Mouse (Mus musculus): ENCODE results near the gene Kifc3.

Gene Kifc3

DNA sequence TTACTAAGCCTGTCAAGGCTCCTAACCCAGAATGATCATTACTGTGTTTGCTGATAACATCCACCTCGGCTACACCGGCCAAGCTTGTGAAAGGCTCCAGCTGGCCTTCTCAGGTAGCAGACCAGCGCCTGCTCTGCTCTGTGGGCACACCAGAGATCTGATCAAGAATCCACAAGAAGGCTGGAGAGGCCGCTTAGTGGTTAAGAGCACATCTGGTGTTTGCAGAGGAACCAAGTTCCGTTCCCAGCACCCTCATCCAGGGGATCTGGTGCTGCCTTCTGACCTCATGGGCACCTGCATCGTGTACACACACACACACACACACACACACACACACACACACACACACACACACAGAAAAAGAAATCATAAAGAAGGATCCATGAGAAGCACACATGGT is 46.5 kb downstream of the Kifc3 start:
- DNase-seq (ENCODE audit: low spot score) = no peak

DNA sequence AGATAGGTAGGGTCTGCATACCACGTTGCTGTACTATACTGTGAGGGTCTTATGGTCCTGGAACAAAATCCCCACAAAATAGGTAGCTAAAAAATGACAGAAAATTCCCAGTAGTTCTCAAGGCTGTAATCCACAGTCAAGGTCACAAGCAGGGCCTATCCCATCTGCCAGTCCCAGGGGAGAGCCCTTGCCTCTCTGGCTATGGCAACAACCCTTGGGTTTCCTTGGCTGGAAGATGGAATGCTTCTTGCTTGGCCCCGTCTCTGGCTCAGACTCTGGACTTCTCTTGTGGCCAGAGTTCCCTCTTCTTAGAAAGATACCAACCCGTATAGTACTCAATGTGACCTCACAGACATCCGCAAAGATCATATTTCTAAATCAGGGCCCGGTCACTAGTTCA is 47.3 kb downstream of the Kifc3 start:
- DNase-seq (ENCODE audit: low spot score) = no peak

DNA sequence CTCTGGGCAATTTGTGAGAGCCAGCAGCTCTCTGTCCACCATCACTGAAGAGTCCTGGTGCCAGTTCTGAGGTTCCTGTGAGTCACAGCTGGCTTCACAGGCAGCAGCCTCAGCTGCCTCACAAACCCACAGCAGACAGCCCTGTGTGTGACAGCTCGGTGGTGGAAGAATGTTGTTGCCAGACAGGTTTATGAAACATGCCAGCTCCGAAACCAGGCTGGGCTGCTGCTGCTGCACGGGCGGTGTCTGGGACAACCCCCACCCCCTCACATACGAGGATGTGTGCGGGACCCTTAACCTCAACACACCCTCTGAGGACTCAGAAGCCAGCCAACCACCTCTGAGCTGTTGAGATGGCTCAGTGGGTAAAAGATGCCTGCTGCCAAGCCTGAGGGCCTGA is 48.0 kb downstream of the Kifc3 start:
- no peak for DNase-seq (ENCODE audit: low spot score)

DNA sequence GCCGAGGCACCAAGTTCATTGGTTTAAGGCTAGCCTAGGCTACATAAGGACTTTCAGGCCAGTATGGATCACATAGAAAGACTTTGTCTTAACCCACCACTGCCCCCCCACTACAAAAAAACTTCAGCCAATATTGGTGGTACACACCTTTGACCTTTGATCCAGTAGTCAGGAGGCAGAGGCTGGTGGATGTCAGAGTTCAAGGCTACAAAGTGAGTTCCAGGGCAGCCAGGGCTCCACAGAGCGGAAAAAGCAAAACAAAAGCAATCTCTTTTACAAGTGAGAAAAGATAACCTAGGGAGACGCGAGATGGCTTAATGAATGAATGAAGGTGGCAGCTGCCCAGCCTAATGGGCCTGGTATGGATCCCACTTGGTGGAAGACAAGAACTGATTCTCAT is 48.6 kb downstream of the Kifc3 start:
- no peak for DNase-seq (ENCODE audit: low spot score)

DNA sequence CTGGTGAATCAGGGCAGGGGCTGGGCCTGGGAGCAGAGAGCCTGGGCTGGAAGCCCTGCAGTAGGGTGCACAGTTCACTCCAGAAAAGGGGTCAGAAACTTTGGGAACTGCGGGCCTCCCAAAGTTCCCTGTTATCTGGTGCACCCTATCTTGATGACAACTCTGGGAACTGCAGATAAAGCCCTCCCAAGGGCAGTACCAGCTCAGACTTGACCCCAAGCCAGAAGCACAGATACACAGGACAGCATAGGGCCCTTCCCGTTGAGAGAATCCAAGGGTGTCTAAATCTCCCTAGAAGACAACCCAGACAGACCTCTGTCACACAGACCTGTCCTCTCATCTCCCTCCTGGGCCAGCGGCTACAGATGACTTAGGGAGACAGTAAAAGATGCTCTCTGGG is 52.0 kb downstream of the Kifc3 start:
- no peak for DNase-seq (ENCODE audit: low spot score)

DNA sequence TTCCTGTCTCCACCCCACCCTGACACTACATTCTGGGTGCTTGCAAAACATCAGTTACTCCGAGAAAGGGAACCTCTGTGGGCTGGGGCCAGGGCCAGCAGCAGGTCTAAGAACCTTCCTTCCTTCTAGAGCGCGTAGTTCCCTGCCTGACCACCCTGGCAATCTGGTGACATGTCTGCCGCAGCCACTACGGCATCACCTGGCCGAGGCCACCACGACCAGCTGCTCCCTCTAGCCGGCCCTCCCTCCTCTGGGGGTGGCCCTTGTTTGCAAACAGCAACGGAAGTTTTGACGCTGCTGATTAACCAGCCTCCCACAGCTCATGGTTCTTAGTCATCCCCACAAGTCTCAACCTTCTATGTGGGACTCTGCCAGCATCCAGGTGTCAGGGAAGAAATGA is 53.2 kb downstream of the Kifc3 start:
- no peak for DNase-seq (ENCODE audit: low spot score)

DNA sequence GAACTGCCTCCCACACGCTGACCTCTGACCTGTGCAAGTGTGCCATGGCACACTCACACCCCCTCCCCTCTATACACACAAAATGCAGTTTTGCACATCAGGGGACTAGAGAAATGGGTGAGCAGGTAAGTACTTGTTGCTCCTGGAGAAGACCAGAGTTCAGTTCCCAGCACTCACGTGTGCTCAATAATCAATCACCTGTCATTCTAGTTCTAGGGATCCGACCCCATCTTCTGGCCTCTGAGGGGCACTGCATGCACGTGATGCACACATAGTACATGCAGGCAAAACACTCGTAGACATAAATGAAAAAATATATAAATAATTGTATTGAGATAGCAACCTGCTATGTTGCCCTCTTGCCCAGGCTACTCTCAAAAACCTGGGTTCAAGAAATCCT is 55.8 kb downstream of the Kifc3 start:
- DNase-seq (ENCODE audit: low spot score) = no peak

DNA sequence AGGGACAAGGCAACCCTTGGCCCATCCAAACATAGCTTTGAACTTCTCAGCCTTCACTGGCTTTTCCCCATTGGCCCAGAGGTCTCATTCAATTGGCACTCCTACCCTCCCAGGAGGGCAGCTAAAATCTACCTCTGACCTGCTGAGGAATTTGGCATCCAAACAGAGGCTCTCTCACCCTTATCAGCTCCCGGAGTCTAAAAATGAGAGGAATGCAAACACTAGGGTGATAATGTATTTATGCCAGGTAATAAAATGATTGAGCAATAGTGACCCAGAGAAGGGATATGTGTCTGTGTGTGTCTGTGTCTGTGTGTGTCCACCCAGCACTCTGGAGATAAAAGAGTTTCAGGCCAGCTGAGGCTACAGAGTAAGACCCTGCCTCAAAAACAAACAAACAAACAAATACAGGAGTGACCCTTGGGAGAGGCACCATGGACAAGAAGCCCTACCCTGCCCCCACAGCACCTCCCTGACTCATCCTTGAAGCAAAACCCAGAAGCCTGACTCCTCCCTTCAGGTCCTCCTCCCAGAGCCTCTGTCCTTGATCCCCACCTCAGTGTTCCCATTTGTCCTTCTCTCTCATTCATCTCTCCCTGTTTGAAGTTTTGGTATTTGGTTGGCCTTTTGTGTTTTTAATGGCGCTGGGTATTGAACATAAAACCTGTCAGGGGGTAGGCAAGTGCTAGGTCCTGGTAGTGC is 56.4 kb downstream of the Kifc3 start:
- no peak for DNase-seq (ENCODE audit: low spot score)

DNA sequence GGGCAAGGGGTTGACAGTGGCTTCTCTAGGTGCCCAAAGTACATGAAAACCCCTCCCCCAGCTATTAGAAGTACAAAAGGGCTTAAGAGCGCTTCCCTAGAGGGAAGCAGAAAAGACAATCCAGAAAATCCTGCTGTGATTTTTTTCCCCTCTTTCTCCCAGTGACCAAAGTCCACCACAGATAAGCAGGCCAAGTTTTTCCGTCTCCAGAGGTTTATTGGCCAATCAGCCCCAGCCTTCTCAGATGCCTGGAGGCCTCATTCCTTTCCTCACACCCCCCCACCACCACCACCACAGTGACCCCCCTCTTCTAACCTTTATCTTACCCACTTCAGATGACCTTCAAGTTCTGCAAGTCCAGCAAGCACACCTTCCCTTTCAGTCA is 58.0 kb downstream of the Kifc3 start:
- DNase-seq (ENCODE audit: low spot score) = no peak

DNA sequence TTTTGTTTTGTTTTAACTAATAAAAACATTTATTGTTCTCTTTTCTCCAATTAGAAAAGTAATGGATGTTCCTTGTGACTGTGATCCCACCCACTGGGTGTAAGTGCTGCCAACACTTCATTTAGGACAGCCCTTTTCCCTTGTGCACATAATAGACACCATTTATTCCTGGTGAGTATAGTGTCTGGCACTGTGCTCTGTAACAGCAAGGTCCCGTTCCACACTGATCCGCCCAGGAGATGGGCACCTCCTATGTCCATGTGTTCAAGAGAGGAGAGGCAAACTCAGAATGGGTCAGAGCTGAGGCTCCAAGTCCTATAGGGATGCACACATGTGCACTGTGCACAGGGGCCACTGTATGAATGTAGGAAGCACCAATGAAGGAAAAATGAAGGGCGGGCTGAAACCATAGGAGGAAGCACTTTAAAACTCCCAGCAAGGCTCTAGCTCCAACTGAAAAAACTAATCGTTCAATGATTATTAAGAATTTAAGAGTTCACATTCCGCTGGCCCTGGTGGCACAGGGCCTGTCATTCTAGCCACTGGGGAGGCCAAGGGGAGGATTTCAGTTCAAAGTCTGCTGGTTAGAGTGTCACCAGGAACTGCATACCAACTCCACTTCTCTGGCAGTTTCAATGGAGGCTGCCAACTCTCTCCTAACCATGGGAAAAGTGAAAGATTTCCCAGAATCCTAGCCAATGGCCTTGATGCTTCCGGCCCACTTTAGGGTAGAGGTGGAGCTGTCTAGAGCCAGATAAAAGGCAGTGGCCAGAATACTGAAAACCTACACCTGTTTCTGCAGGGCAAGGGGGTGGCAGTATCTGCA is 58.6 kb downstream of the Kifc3 start:
- no peak for DNase-seq (ENCODE audit: low spot score)

DNA sequence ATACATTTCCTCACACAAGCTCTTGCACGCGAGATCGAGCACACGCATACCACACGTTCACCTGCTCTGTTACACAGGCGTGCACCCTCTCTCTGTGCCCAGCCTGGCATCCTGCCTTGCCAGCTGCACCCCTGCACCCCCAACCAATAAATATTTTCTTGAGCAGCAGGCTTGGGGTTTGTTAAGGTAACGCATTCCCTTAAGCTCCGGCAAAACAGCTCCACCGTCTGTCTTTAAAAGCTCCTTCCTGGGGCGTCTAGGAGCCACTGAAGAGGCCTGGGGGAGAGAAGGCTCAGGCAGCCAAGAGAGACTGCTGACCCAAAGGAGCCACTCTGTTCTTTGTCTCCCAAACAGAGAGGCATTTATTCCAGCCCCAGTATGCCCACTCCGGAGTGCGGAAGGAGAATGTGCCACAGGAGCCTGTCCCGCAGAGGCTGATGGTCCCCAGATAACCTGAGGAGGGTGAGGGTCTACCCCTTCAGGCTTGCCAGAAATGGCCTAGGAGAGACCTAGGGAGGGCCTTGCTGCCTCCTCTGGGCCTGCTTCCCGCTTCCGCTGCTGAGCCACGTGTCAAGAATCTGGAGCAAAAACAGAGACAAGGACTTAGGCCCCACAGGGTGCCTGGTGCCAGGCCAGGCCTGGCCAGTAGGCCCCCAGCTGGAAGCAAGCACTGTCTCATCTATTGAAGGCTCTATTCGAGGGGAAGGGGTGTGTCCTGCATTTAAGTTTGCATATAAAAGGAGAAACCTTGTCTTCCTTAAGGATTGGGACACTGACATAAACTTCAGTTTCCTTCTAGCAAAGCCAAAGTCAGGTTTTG is 59.4 kb downstream of the Kifc3 start:
- peak; percentile 32 for DNase-seq (ENCODE audit: low spot score)

DNA sequence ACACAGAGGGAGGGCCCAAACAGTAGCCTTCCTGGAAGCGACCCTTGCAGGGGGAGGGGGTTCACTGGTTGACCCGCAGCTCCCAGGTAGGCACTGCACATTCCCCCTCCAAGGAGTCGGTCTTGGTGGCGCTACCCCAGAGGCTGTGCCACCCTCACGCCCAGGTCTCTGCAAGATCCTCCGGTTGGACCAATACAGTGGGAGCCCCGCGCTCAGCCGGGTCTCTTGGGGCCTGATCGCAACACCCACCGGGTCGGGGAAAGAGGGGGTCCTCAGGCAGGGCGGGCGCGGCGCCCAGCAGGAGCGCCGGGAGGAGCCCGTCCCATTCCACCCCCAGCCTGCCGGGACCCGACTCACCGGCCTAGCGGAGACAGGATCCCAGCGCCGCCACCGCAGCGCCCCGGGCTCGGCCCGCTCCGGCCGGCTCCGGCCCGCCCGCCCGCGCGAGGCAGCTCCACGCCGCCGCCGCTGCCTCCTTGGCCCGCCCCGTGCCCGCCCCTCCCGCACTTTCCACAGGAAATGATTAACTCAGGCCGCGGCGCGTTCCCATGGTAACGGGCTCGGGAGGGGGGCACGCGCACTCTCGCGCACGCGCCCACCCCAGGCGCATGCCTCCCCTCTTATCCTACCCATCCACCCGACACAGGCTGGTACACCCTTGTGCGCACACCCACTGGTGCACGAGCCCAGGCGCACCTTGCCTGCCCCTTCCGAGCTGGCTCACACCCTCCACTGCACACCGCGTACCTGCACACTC is 60.4 kb downstream of the Kifc3 start:
- DNase-seq (ENCODE audit: low spot score) = peak; percentile 78

DNA sequence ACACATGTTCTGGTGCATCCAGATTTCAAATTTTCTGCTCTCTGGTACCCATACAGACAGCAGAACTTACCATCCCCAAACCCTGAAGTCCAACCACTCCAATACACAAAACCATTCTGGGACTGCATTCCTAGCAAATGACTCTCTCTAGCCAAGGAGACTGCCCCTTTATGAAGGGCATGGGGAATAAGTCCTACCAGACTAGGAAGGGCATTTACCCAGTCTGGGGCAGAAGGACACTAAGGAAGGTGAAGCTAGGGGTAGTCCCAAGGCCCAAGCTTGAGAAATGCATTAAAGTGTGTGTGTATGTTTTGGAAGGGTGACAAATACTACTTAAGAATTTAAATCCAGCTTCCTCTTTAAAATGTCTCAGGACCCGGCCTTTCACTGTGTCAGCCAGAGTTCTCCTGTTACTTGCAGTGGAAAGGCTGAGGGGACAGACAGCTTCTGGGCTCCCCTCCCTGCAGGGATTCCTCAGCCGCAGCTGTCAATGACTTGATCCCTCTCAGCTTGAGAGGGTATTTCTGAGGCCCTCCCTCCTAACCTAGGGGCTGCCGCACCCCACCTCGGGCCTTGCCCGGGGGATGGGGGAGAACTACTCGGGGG is 61.0 kb downstream of the Kifc3 start:
- no peak for DNase-seq (ENCODE audit: low spot score)

DNA sequence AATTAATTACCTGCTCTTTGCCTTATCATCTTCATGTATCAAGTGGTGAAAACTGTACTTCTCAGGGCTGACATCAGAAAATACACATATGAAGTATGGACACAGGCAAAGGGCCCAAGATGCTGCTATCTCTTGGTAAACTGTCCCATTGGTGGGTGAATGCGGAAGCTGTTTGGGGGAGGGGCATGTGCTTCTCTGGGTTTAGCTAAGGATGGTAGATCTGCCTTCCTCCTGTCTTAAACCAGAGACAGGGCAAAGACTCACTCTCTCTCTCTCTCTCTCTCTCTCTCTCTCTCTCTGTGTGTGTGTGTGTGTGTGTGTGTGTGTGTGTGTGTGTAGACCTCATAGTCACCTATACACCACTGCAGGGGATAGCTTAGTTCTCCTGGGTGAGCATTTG is 61.6 kb downstream of the Kifc3 start:
- no peak for DNase-seq (ENCODE audit: low spot score)

DNA sequence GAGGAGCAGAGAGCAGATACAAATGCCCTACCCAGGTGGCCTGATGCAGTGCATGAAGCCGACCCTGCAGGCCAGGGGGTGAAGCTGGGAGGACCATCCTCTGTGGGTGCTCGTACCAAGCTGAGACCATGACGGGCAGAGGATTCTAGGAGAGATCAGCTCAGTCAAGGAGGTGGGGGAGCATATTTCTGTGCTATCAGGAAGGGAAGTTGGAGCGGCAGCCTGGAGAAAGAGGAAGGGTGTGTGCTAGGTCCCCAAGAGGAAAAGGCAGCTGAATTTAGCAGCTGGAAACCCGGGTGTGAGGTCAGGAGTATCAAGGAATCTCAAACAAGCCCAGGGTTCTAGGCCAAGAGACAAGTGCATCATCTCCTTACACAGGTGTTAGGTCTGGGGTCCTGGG is 62.1 kb downstream of the Kifc3 start:
- DNase-seq (ENCODE audit: low spot score) = no peak

DNA sequence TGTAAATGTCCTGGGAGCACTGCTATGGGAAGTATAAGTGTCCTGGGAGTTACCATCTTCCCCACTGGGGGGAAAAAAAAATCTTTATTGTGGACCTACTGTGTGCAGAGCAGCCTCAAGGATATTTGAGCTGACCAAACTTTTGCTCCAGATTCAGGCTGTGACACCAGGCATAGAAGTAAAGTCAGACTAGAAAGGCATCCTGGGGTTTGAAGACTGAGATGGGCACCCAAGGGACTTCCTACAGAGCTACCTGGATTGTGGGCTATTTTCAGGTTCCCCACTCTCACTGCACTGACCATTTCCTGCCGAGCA is 63.6 kb downstream of the Kifc3 start:
- no peak for DNase-seq (ENCODE audit: low spot score)

DNA sequence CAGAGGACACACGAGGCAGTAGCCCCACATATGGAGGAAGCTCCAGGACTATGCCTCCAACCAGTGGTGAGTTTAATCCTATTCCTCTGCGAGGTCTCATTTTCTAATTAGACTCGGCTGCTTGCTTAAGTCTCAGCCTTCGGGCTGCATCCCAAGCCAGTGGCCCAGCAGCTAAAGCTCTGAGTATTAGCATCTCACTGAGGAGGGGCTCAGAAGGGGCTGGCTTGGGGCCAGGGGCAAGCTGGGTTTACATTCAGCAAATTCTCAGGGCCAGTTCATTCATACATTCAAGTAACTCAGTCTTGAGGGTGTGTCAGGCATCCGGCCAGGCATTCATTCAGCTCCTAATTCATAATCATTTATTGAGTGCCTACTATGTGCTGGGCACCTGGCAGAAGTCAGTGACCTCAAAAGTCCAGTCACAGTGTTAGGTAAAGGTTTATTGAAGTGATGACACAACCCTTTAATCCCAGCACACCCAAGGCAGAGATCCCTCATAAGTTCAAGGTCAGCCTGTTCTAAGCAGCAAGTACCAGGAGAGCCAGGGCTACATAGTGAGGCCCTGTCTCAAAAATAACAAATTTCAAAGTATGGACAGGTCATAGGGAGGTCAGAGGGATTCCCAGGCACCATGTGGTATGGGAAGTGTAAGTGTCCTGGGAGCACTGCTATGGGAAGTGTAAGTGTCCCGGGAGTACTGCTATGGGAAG is 64.1 kb downstream of the Kifc3 start:
- DNase-seq (ENCODE audit: low spot score) = no peak

DNA sequence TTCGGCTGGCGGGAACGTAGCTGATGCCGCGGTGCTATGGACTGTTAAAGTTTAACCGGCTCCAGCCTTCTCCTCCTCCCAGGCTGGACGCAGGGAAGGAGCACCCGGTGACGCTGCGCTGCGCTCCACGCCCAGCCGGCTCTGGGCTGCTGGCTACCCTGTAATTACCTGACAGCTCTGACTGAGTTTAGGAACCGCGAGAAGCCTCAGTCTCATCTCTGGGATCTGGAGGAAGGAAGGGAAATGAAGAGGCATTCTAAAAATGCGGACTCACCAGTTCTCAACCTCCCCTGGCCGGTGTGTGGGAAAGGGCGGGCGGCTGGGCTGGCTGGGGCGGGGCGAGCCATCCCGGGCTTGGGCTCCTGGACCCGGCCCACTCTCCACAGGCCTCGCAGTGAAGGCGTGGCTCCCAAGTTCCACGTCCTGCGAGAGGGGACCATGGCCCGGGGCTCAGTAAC is 64.9 kb downstream of the Kifc3 start:
- DNase-seq (ENCODE audit: low spot score) = peak; percentile 40

DNA sequence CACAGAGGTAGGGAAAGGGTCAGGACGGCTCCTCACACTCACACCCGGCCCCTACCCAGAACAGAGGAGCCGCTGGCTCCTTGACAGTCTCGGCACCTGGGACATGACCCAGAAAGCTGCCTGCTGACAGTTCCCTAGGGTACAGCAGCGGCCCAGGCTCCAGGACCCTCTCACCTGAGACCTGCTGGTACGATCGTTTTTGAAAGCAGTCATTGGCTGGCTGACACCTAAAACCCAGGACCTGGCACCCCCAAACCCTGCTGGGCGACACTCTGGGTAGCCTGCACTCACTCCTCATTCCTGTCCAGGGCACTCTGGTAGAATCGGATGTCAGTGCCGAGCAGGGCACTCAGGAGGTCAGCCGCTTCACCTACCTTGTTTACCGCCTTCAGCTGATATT is 65.4 kb downstream of the Kifc3 start:
- no peak for DNase-seq (ENCODE audit: low spot score)

DNA sequence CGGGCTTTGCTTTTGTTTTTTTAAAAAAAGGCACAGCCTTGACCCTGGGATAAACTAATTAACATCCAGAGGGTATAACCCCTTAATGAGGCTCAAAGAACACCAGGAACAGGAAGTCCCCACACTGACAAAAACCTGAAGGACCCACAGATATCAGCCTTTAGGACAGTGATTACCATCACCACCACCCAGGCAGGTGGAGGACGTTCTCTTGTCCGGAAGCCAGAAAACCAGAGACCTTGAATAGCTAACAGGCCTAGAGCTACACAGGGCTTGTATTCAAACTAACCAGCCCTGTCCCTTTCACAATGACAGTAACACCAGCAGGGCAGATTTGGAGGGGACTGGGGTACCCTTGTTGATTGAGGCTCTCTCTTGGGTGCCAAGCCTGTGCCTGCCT is 66.4 kb downstream of the Kifc3 start:
- no peak for DNase-seq (ENCODE audit: low spot score)

DNA sequence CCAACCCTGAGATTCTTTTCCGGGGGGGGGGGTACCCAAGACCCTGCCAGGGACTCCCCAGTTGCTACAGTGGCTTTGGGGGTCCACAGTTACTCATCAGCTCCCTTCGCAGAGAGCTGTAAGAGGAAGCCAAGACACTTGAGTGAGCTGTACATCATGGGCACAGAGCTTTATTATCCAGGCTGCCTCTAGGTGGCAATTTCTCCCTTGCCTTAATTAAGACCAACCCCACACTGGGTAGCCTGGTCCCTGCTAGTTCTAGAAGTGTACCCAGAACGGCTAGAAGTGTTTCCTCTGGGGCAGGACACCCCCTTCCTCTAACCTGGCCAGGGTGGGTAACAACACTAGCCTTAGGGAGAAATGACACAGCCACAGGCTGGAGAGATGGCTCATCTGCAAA is 67.4 kb downstream of the Kifc3 start:
- no peak for DNase-seq (ENCODE audit: low spot score)
